Mouse (Mus musculus) testis, adult 2 months (tissue): ENCODE results near the gene Aqp9.

Source experiments
- CTCF ChIP-seq: fragments of 200-500 bp; IDR thresholded peaks from 2 replicates; pipeline ENCODE4 v1.5.1; 2012; ENCODE audit warnings: low read depth, mild to moderate bottlenecking, inconsistent platforms, low read length, moderate library complexity; ENCODE audit not compliant: control insufficient read depth, insufficient read depth, insufficient replicate concordance
- POLR2A ChIP-seq: fragments of 200-500 bp; IDR thresholded peaks from 2 replicates; pipeline ENCODE4 v1.6.1; 2012; ENCODE audit warnings: low read depth, mild to moderate bottlenecking, inconsistent platforms, low read length, moderate library complexity; ENCODE audit not compliant: control insufficient read depth

DNA sequence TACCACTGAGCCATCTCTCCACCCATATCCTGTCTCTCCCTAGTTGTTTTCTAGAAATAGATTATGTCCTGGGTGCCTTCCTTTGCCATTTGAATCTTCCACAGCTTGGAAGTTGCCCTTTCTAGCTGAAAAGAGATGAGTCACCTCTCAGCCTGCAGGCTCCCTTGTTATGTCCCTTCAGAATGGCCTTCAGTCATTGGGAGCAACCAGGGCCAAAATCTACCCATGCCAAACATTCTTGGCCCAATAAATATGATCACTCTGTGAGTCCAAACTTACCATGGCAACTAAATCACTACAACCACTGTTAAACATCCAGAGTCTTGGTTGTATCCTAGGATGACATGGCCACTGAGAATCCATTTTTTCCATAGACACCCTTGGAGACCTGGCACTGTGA is 106.2 kb downstream of the Aqp9 start:
- TF ChIP-seq CTCF (no peak), POLR2A (no peak)
